Mouse (Mus musculus): ENCODE results near the gene Uba7. TPM values are rescaled to one million over a fixed set of nuclear protein-coding genes. Genes with fewer than 3 reads are reported as not detected.

Gene Uba7
- 25.4 and 29.8 TPM in 2 replicates for polyA plus RNA-seq (2016; fragmentation: Nextera tagmentation; extraction: Ambion mirVana)

DNA sequence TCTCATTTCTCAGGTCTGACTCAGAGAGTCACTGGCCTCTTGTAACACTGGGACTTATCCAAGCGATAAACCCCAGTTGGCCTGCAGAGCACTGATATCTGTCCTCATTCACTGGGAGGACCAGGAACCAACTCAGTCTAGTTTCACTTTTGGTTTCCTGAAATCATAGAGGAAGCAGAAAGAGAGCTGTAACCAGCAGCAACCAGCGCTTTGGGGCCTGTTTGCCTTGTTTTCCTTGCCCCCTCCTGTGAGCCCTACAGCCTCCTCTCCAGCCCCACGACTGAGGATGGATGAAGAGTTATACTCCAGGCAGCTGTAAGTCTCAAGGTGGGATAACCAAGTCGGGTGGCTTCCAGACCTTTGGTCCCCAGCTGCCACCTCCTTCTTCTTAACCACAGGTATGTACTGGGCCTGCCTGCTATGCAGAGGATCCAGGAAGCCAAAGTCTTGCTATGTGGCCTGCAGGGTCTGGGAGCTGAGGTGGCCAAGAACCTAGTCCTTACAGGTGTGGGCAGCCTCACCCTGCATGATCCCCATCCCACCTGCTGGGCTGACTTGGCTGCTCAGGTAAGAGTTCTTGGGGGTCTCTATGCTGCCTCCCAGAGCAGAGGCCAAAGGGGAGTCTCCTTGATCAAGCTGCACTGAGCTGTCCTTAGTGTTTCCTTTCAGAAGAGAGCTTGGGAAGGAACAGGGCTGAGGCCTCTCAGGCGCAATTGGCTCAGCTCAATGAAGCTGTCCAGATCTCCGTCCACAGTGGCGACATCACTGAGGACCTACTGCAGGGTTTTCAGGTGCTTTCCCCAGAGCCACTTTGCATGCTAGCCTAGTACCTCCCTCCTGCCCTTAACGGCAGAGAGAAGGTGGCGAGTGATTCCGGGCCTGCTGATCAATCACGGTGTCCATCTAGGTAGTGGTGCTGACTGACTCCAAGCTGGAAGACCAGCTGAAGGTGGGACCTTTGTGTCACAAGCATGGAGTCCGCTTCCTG lies at the start of gene Uba7:
Gene Uba7 (plus strand): TSS at position 107 of the 988 bp plus-strand sequence.
- 69% methylated on average over 12 of the region's 12 CpGs for WGBS
- no peak within 1 kb of the TSS for H3K9ac ChIP-seq (replicated peaks)
- no peaks in the 10 kb centered on the region for H3K9me3 ChIP-seq
- no peak within 1 kb of the TSS for H3K4me3 ChIP-seq (replicated peaks)
- H3K4me2 ChIP-seq = peak within 1 kb of the TSS; percentile 14; the same call in 1 of the 2 replicates
- peaks cover 35% of the 10 kb centered on the region for H3K4me1 ChIP-seq (replicated peaks)
- H3K36me3 ChIP-seq = peaks cover 27% of the 10 kb centered on the region
- H3K27ac ChIP-seq = peak within 1 kb of the TSS; percentile 81
- no peaks in the 10 kb centered on the region for H3K27me3 ChIP-seq
- ATAC-seq (ENCODE audit: insufficient number of reproducible peaks, insufficient read depth, low FRiP score, low TSS enrichment, low read depth) = no peak

- Histone ChIP-seq H3K27ac (no peak overlapping the region), H3K4me3 (replicated peaks) (no peak overlapping the region), H3K27me3 (0 out of 2 replicates have a peak, but pooled peaks cover 3% of the 10 kb centered on the region), H3K36me3 (no peaks in the 10 kb centered on the region), H3K4me1 (replicated peaks) (peaks cover 4% of the 10 kb centered on the region), H3K9me3 (no peaks in the 10 kb centered on the region), H3K4me2 (no peak overlapping the region), H3K9ac (replicated peaks) (no peak overlapping the region)
- no peak for ATAC-seq (ENCODE audit: insufficient number of reproducible peaks, insufficient read depth, low FRiP score, low TSS enrichment, low read depth)
- 49% methylated on average over 9 of the region's 9 CpGs for WGBS
Measured at GRCm38 (mm10) chr9:107926920-107927420, 48.3 kb upstream of the Uba7 start.

- WGBS = 67% methylated on average over 5 of the region's 5 CpGs
- H3K9ac ChIP-seq (replicated peaks) = no peak overlapping the region
- H3K9me3 ChIP-seq = no peaks in the 10 kb centered on the region
- no peaks in the 10 kb centered on the region for H3K36me3 ChIP-seq
- 0 out of 2 replicates have a peak, but pooled peaks cover 3% of the 10 kb centered on the region for H3K27me3 ChIP-seq
- H3K4me1 ChIP-seq (replicated peaks) = peaks cover 4% of the 10 kb centered on the region
- H3K4me3 ChIP-seq (replicated peaks) = no peak overlapping the region
- H3K27ac ChIP-seq = no peak overlapping the region
- H3K4me2 ChIP-seq = no peak overlapping the region
- no peak for ATAC-seq (ENCODE audit: insufficient number of reproducible peaks, insufficient read depth, low FRiP score, low TSS enrichment, low read depth)
Measured at GRCm38 (mm10) chr9:107927749-107928148, 47.6 kb upstream of the Uba7 start.

DNA sequence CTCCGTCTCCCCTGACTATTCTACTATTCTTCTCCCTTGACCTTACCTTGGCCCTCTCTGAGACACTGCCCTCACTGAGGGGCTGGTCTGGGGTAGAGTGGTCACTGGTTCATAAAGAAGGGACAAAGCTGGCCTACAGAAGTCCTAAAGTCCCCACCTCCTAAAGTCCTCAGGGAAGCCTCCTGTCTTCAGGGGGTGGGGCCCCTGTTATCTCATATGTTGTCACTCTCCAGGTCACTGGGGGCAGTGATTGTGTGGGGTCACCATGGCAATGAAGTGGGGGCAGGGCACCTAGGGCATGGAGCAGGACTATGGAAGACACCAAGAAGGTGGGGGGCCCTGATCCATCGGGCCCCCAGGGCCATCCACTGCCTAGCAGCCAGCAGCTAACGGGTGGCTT lies 47.1 kb upstream of the Uba7 start, which contains the start of gene Actl11:
Gene Actl11 (plus strand): TSS at position 301 of the 400 bp plus-strand sequence.
- 0 out of 2 replicates have a peak, but pooled peaks cover 3% of the 10 kb centered on the region for H3K27me3 ChIP-seq
- no peak within 1 kb of the TSS for H3K9ac ChIP-seq (replicated peaks)
- no peaks in the 10 kb centered on the region for H3K36me3 ChIP-seq
- H3K27ac ChIP-seq = no peak within 1 kb of the TSS
- H3K4me1 ChIP-seq (replicated peaks) = peaks cover 4% of the 10 kb centered on the region
- H3K4me2 ChIP-seq = no peak within 1 kb of the TSS
- no peaks in the 10 kb centered on the region for H3K9me3 ChIP-seq
- WGBS = 88% methylated on average over 3 of the region's 3 CpGs
- no peak for ATAC-seq (ENCODE audit: insufficient number of reproducible peaks, insufficient read depth, low FRiP score, low TSS enrichment, low read depth)
- no peak within 1 kb of the TSS for H3K4me3 ChIP-seq (replicated peaks)

GRCm38 (mm10) chr9:107932221-107932620 lies 43.1 kb upstream of the Uba7 start:
- H3K9me3 ChIP-seq = no peaks in the 10 kb centered on the region
- no peak overlapping the region for H3K4me2 ChIP-seq
- H3K36me3 ChIP-seq = no peaks in the 10 kb centered on the region
- ATAC-seq (ENCODE audit: insufficient number of reproducible peaks, insufficient read depth, low FRiP score, low TSS enrichment, low read depth) = no peak
- peaks cover 17% of the 10 kb centered on the region for H3K4me1 ChIP-seq (replicated peaks)
- H3K4me3 ChIP-seq (replicated peaks) = no peak overlapping the region
- H3K27ac ChIP-seq = no peak overlapping the region
- H3K9ac ChIP-seq (replicated peaks) = no peak overlapping the region
- peaks cover 24% of the 10 kb centered on the region for H3K27me3 ChIP-seq
- WGBS = 68% methylated on average over 4 of the region's 4 CpGs

DNA sequence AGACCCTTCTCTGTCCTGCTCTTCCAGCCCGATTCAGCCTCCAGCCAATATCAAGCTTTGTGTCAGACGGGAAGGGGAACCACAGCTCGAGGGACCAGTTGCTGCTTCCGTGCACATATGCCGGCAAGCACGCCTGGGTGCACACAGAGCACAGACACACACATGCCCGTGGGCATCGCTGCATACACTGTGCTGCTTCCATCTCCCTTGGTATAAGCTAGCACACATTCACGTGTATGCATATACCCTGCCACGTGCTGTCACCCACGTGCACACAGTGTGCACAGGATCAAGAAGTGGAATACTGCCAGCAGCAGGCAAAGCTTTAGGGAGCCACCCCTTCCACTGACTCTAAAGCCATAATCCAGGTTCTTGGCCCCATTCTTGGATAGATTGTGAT lies 41.2 kb upstream of the Uba7 start:
- ATAC-seq (ENCODE audit: insufficient number of reproducible peaks, insufficient read depth, low FRiP score, low TSS enrichment, low read depth) = no peak
- no peaks in the 10 kb centered on the region for H3K36me3 ChIP-seq
- H3K27me3 ChIP-seq = peaks cover 33% of the 10 kb centered on the region
- 89% methylated on average over 11 of the region's 11 CpGs for WGBS
- no peak overlapping the region for H3K4me2 ChIP-seq
- no peak overlapping the region for H3K27ac ChIP-seq
- H3K4me1 ChIP-seq (replicated peaks) = peaks cover 25% of the 10 kb centered on the region
- H3K4me3 ChIP-seq (replicated peaks) = no peak overlapping the region
- H3K9ac ChIP-seq (replicated peaks) = no peak overlapping the region
- no peaks in the 10 kb centered on the region for H3K9me3 ChIP-seq

DNA sequence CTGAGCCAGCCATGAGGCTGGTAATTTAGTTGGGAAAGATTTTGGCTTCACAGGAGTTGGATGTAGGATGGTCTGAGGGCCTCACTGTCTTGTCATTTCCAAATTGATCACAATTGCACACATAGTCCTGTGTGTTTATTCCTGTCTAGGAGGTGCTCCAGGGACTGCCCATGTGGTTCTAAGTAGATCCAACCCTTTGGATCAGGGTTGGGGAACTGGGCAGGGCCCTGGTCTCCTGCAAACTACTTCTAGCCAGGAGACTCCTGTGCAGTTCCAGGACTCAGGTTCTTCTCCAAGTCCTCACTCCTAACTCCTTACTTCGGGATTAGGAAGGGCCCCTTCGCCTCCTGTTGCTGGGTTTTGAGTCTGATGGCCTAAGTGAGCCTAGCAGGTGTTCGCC lies 39.9 kb upstream of the Uba7 start, which contains the start of gene Camkv:
Gene Camkv (plus strand): TSS at position 301 of the 400 bp plus-strand sequence.
- H3K9me3 ChIP-seq = no peaks in the 10 kb centered on the region
- H3K27me3 ChIP-seq = peaks cover 33% of the 10 kb centered on the region
- WGBS = 10% methylated on average over 3 of the region's 3 CpGs
- H3K4me2 ChIP-seq = peak within 1 kb of the TSS; percentile 93
- H3K27ac ChIP-seq = no peak within 1 kb of the TSS
- ATAC-seq (ENCODE audit: insufficient number of reproducible peaks, insufficient read depth, low FRiP score, low TSS enrichment, low read depth) = no peak
- H3K36me3 ChIP-seq = no peaks in the 10 kb centered on the region
- H3K4me3 ChIP-seq (replicated peaks) = peak within 1 kb of the TSS; percentile 57
- peak within 1 kb of the TSS; percentile 69 for H3K9ac ChIP-seq (replicated peaks)
- peaks cover 25% of the 10 kb centered on the region for H3K4me1 ChIP-seq (replicated peaks)

DNA sequence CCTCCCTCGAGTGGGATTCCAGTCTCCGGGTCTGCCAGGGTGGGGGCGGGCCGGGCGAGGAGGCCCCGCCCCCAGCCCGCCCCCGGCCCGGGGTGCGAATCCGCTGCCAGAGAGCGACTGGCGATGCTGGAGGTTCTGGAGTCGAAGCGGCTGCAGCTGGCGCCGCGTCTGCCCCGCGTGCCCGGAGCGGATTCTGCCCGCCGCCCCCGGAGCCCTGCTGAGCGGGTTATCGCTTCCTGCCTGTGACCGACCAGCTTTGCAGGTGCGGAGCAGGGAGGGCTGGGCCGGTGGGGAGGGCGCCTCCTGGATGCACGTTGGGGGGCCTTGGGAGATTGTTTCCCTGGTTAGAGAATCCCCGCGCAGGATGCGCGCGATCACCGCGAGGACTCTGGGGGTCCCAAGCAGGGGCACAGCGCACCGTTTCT lies 39.5 kb upstream of the Uba7 start:
- Histone ChIP-seq H3K4me2 (peak overlapping the region; percentile 93), H3K9me3 (no peaks in the 10 kb centered on the region), H3K9ac (replicated peaks) (peak overlapping the region; percentile 69), H3K36me3 (no peaks in the 10 kb centered on the region), H3K4me1 (replicated peaks) (peaks cover 25% of the 10 kb centered on the region), H3K27me3 (peaks cover 32% of the 10 kb centered on the region), H3K27ac (no peak overlapping the region), H3K4me3 (replicated peaks) (peak overlapping the region; percentile 57)
- ATAC-seq (ENCODE audit: insufficient number of reproducible peaks, insufficient read depth, low FRiP score, low TSS enrichment, low read depth) = 0 out of 2 replicates have a peak, but pooled peaks have one; percentile 11
- WGBS = 2% methylated on average over 41 of the region's 41 CpGs

DNA sequence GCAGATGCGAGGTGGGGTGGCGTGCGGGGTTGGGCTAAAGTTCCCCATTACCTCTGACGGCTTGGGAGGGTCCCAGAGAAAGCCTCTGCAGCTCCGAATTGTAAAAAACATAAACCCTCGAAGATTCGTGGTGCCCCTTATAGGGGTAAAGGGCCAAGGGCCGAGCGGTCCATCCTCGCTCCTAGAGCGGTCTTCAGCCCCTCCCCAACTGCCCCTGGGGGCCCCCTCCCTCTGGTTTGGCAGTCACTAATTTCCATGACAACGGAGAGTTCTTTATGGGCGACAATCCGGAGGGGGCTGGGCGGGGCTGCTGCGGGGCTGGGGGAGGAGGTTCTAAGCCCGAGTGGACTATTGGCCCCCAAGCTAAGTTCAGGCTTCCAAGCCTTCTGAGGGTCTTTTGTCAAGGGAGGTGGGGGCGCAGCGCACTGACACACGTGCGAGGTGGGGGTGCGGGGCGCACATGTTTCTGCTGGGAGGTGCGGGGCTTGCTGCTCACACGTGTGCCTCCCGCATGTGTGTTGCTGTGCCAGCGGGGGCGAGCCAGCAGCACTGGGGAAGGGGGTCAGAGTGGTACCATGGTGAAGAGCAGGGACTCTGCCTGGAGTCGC lies 39.0 kb upstream of the Uba7 start:
- Histone ChIP-seq H3K9me3 (no peaks in the 10 kb centered on the region), H3K27ac (no peak overlapping the region), H3K36me3 (no peaks in the 10 kb centered on the region), H3K27me3 (peaks cover 30% of the 10 kb centered on the region), H3K9ac (replicated peaks) (peak overlapping the region; percentile 69), H3K4me3 (replicated peaks) (peak overlapping the region; percentile 57), H3K4me1 (replicated peaks) (peaks cover 25% of the 10 kb centered on the region), H3K4me2 (peak overlapping the region; percentile 93)
- under 1% methylated on average over 29 of the region's 29 CpGs for WGBS
- peak; percentile 40; the same call in 1 of the 2 replicates for ATAC-seq (ENCODE audit: insufficient number of reproducible peaks, insufficient read depth, low FRiP score, low TSS enrichment, low read depth)

GRCm38 (mm10) chr9:107936831-107937230 lies 38.5 kb upstream of the Uba7 start:
- peaks cover 30% of the 10 kb centered on the region for H3K27me3 ChIP-seq
- H3K4me2 ChIP-seq = peak overlapping the region; percentile 93
- H3K36me3 ChIP-seq = no peaks in the 10 kb centered on the region
- H3K27ac ChIP-seq = no peak overlapping the region
- WGBS = 11% methylated on average over 3 of the region's 3 CpGs
- H3K9me3 ChIP-seq = no peaks in the 10 kb centered on the region
- H3K4me3 ChIP-seq (replicated peaks) = peak overlapping the region; percentile 57
- H3K9ac ChIP-seq (replicated peaks) = peak overlapping the region; percentile 69; the same call in 1 of the 2 replicates
- peaks cover 25% of the 10 kb centered on the region for H3K4me1 ChIP-seq (replicated peaks)
- ATAC-seq (ENCODE audit: insufficient number of reproducible peaks, insufficient read depth, low FRiP score, low TSS enrichment, low read depth) = no peak
